Mouse (Mus musculus) kidney, adult 2 months (tissue): ENCODE measurements around the gene Ndufa7. TPM values are rescaled to one million over a fixed set of nuclear protein-coding genes. Genes with fewer than 3 reads are reported as not detected.
"Not testable (repeated sequence)": the region's sequence is repeated elsewhere in the genome, so short reads cannot be mapped to it uniquely, and the experiment has no call there.

Source experiments
- DNase-seq: peaks from one replicate; pipeline ENCODE4 v3.0.0; 2021
- H3K27ac ChIP-seq: fragments of 200-500 bp; 2 replicates; pipeline ENCODE4 v1.5.1; 2012; ENCODE audit warnings: low read depth, low read length, control low read depth, inconsistent platforms; ENCODE audit not compliant: insufficient read depth
- H3K27me3 ChIP-seq: fragments of 200-500 bp; replicated peaks from 2 replicates; pipeline ENCODE4 v1.6.1; 2012; ENCODE audit warnings: mild to moderate bottlenecking, moderate library complexity, low read length, inconsistent platforms; ENCODE audit not compliant: control insufficient read depth, insufficient read depth
- H3K36me3 ChIP-seq: fragments of 200-500 bp; 2 replicates; pipeline ENCODE4 v1.6.1; 2012; ENCODE audit warnings: mild to moderate bottlenecking, moderate library complexity, low read length, inconsistent platforms; ENCODE audit not compliant: control insufficient read depth, insufficient read depth
- H3K4me1 ChIP-seq: fragments of 200-500 bp; 2 replicates; pipeline ENCODE4 v1.6.1; 2011; ENCODE audit warnings: low read length; ENCODE audit not compliant: control insufficient read depth, insufficient read depth
- H3K4me3 ChIP-seq: fragments of 200-500 bp; 2 replicates; pipeline ENCODE4 v1.5.1; 2011; ENCODE audit warnings: mild to moderate bottlenecking, low read depth, low read length, control low read depth; ENCODE audit not compliant: insufficient read depth
- CTCF ChIP-seq: fragments of 200-500 bp; conservative IDR thresholded peaks from 2 replicates; pipeline ENCODE4 v1.5.1; 2011; ENCODE audit warnings: low read depth, mild to moderate bottlenecking, control low read depth, low read length, moderate library complexity, mixed read lengths; ENCODE audit not compliant: insufficient read depth, insufficient read length
- POLR2A ChIP-seq: fragments of 200-500 bp; IDR thresholded peaks from one replicate; pipeline ENCODE4 v1.6.1; 2011; ENCODE audit warnings: low read depth, low read length, control low read depth
- WGBS: fragments of 180-500 bp; shearing (Covaris S2); methylation state at CpG from one replicate; pipeline ENCODE4 v1.1.7; 2018; 5-methylcytosine and 5-hydroxymethylcytosine counted together
- polyA plus RNA-seq: library from polyadenylated mRNA; depleted of rRNA; stranded (reverse); fragments of >200 nt; gene quantifications from 2 replicates; pipeline ENCODE4 v1.2.3, GENCODE M21; 2012

The Ndufa7 gene
- polyA plus RNA-seq, 1 experiment: 745 TPM

- Histone ChIP-seq H3K27ac (peak within 1 kb of the TSS; percentile 27), H3K4me1 (peaks cover 6% of the 10 kb centered on the region; the same call in 1 of the 2 replicates), H3K4me3 (peak within 1 kb of the TSS; percentile 79), H3K36me3 (no peaks in the 10 kb centered on the region), H3K27me3 (no peaks in the 10 kb centered on the region)
- WGBS: under 1% methylated on average over 45 of the region's 45 CpGs
- peak; percentile 15 for TF ChIP-seq POLR2A
- no peak for TF ChIP-seq CTCF
- DNase-seq: peak; percentile 96
Observed at GRCm38 (mm10) chr17:33842966-33843795, 18.8 kb downstream of the Ndufa7 start, which contains the start of gene Cd320. Gene Cd320 (plus strand): TSS chr17:33843091.

GRCm38 (mm10) chr17:33844196-33844595 lies 19.8 kb downstream of the Ndufa7 start:
- no peak for TF ChIP-seq CTCF
- TF ChIP-seq POLR2A: no peak
- Histone ChIP-seq H3K27ac (no peak overlapping the region), H3K4me1 (peaks cover 6% of the 10 kb centered on the region; the same call in 1 of the 2 replicates), H3K27me3 (no peaks in the 10 kb centered on the region), H3K36me3 (0 out of 2 replicates have a peak, but pooled peaks cover 2% of the 10 kb centered on the region), H3K4me3 (no peak overlapping the region)
- DNase-seq: no peak
- WGBS: 39% methylated on average over 1 of the region's 1 CpGs

- Histone ChIP-seq H3K36me3 (0 out of 2 replicates have a peak, but pooled peaks cover 2% of the 10 kb centered on the region), H3K27ac (no peak overlapping the region), H3K27me3 (no peaks in the 10 kb centered on the region), H3K4me1 (peaks cover 6% of the 10 kb centered on the region; the same call in 1 of the 2 replicates), H3K4me3 (no peak overlapping the region)
- WGBS: 83% methylated on average over 8 of the region's 8 CpGs
- no peak for DNase-seq
- TF ChIP-seq CTCF (no peak), POLR2A (no peak)
Observed at GRCm38 (mm10) chr17:33848139-33848538, 23.8 kb downstream of the Ndufa7 start.

- TF ChIP-seq POLR2A (no peak), CTCF (no peak)
Observed at GRCm38 (mm10) chr17:33851331-33851730, 27.0 kb downstream of the Ndufa7 start.

GRCm38 (mm10) chr17:33857816-33858215 lies 33.4 kb downstream of the Ndufa7 start:
- Histone ChIP-seq H3K27ac (no peak overlapping the region), H3K4me1 (no peaks in the 10 kb centered on the region), H3K4me3 (no peak overlapping the region), H3K36me3 (no peaks in the 10 kb centered on the region), H3K27me3 (no peaks in the 10 kb centered on the region)
- WGBS: 82% methylated on average over 4 of the region's 4 CpGs
- TF ChIP-seq POLR2A (no peak), CTCF (no peak)
- no peak for DNase-seq

More at GRCm38 (mm10) chr17:33851331-33851730, 27.0 kb downstream of the Ndufa7 start:
- H3K4me1 ChIP-seq: no peaks in the 10 kb centered on the region
- 36% methylated on average over 1 of the region's 1 CpGs for WGBS
- DNase-seq: no peak
- no peak overlapping the region for H3K4me3 ChIP-seq
- no peaks in the 10 kb centered on the region for H3K27me3 ChIP-seq
- 0 out of 2 replicates have a peak, but pooled peaks cover 2% of the 10 kb centered on the region for H3K36me3 ChIP-seq
- no peak overlapping the region for H3K27ac ChIP-seq

GRCm38 (mm10) chr17:33865330-33866030 lies 41.1 kb downstream of the Ndufa7 start:
- TF ChIP-seq POLR2A (no peak), CTCF (peak; percentile 76)
- DNase-seq: peak; percentile 64
- Histone ChIP-seq H3K4me3 (no peak overlapping the region), H3K4me1 (no peaks in the 10 kb centered on the region), H3K27ac (no peak overlapping the region), H3K27me3 (no peaks in the 10 kb centered on the region), H3K36me3 (no peaks in the 10 kb centered on the region)
- WGBS: 31% methylated on average over 9 of the region's 9 CpGs

- not testable (repeated sequence) for DNase-seq, H3K27ac ChIP-seq, H3K27me3 ChIP-seq, H3K4me3 ChIP-seq, H3K4me1 ChIP-seq, H3K36me3 ChIP-seq
- WGBS: no CpG with 5 or more reads among the region's 12 CpGs
Observed at GRCm38 (mm10) chr17:33873537-33873936, 49.2 kb downstream of the Ndufa7 start, which contains the start of gene Gm7029. Gene Gm7029 (plus strand): TSS chr17:33873837.
